Mouse (Mus musculus) thymus, adult 18-20 months (tissue): ENCODE data around the gene Pold2.
A peak's percentile ranks its signal among the peaks of the same experiment; 100 is the strongest.

Source experiments
- DNase-seq, 2 experiments: peaks; one replicate each; pipeline ENCODE4 v3.0.0; 2022; ENCODE audit warnings: mixed read lengths in 2 of 2

Pold2 gene

DNA sequence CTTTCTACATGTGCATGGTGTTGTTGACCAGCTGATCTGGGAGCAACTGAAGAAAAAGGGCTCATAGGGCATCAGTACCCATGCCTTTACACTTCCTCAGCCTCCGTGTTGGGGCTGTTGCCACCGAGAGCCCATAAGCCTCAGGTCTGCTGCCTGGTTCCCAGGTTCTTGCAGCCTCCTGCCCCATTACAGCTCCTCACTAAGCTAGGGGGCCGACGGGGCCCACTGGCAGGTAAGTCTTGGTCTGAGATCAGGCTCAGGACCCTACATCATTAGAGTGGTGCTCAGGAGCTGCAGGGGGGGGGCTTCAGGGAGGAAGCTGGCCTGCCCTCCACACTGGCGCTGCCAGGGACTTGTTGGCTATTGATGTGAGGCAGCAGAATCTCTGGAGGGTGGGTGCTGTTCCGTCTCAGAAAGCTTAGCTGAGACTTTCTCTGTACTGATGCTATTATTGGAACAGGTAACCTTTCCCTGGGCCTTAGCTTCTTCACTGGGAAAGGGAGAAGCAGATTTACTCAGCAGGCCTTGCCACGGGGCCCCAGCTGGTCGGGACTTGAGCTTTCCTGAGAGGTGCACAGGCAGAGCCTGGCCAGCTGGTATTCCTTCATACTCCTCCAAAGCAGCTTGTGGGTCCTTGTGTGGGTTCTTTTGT is 21.5 kb downstream of the Pold2 start:
- DNase-seq: no peak

- no peak for DNase-seq
Observed at GRCm38 (mm10) chr11:5855902-5856301, 22.2 kb downstream of the Pold2 start.

DNA sequence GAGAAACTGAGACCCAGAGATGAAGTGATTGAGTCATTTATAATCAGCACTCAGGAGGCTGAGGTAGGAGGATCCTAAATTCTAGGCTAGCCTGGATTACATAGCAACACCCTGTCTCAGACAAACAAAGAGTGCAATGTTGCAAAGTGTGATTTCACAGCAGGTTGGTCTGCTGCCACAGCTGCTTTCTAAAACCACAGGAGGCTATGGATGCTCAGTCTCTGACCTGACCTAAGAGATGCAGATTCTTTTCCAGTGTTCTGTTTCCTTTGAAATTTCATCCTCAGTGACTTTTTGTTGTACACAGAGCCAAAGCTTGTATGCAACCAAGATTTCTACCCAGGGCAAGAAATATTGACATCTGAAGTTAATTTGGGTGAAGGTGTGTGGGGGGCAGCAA is 22.6 kb downstream of the Pold2 start:
- no peak for DNase-seq

DNA sequence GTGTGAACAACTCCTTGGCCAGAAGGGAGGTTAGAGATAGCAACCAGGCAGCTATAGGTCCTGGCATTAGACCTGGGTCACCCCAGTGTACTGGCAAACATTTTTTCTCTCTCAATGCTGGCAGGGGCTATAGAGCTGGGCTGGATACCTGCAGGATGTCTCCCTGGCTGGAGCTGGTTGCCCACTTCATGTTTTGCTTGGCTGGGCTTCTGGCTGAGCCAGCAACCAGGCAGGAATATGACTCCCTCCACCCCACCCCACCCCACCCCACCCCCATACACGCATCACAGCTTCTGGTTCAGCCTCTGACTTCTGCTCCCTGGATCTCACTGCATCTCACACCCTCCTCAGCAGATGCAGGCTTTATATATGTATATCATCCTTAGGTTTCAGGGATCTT is 25.8 kb downstream of the Pold2 start:
- no peak for DNase-seq

GRCm38 (mm10) chr11:5851021-5851736 is 26.9 kb downstream of the Pold2 start:
- peak; percentile 25 to 69 for DNase-seq

- DNase-seq: peak in 1 of 2 experiments; percentile 37
Observed at GRCm38 (mm10) chr11:5850452-5850851, 27.6 kb downstream of the Pold2 start.

- DNase-seq: no peak
Observed at GRCm38 (mm10) chr11:5849316-5849715, 28.8 kb downstream of the Pold2 start.

- DNase-seq: no peak
Observed at GRCm38 (mm10) chr11:5848741-5849140, 29.4 kb downstream of the Pold2 start.

GRCm38 (mm10) chr11:5846639-5847345 is 31.3 kb downstream of the Pold2 start:
- no peak for DNase-seq

GRCm38 (mm10) chr11:5843131-5843530 is 35.0 kb downstream of the Pold2 start:
- no peak for DNase-seq

GRCm38 (mm10) chr11:5841751-5842150 is 36.3 kb downstream of the Pold2 start:
- DNase-seq: no peak

GRCm38 (mm10) chr11:5840346-5840745 is 37.7 kb downstream of the Pold2 start:
- no peak for DNase-seq

DNA sequence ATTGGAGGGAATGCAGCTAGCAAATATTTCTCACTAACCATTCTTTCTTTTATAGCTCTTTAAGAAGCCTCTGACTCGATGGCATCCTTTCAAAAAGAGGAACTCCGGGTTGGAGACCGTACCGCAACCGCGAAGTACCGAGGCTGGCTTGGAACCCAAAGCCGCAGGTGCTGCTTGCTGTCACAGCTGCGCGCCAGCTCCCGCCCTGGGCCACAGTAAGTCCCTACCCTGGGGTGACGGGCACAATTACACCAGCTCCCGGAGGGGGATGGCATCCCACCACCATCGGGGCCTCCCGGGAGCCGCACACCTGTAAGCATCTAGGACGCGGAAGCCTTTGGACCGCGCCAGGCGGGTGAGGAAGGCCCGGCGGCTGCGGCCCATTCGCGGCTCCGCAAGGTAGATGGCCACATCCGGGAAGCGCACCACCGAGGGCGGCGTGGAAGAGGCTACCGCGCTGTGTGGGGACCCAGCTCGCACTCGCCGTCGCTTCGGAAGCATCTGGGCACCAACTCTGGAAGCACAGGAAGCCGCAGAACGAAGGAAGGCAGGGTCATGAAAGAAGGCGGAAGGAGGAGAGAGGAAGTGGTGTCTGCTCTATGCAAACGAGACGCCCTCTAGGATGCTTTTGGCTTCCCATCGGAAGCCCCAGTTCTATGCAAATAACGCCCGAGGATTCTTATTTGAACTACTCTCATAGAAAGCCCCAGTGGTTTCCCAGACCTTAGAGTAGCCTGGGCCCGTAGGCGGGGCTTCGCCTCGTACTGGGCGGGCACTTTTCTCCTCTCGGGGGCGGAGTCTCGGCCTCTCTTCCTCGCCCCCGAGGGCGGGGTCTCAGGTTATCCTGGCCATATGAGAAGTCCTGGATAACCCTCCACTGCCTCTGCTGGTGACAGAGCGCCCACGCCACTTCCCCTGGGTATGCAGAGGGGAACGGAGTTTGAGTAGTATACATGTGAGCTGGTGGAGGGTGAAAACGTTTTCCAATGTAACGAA is 40.5 kb downstream of the Pold2 start, which contains the start of gene Polm:
TSS of gene Polm (minus strand) at position 766 of the 996 bp plus-strand sequence.
- peak; percentile 70 to 84 for DNase-seq

GRCm38 (mm10) chr11:5836126-5836525 is 42.0 kb downstream of the Pold2 start:
- DNase-seq: peak in 1 of 2 experiments; percentile 21

DNA sequence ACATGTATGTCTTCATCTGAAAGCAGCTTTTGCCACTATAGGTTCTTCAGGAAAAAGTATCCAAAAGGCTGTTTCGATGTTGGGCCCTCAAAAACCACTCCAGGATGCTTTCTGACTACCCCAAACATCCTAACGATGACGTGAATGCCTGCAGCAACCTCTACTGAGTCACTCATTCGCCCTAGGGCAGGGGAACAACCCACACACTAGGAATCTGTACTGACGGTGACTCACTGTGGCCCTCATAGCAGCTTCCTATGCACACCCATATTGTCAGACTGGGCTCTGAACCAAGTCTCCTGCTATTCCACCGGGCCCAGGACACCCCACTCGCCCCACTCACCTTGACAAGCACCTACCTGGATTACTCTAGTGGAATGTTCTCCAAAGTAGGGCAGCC is 43.0 kb downstream of the Pold2 start:
- DNase-seq: no peak

DNA sequence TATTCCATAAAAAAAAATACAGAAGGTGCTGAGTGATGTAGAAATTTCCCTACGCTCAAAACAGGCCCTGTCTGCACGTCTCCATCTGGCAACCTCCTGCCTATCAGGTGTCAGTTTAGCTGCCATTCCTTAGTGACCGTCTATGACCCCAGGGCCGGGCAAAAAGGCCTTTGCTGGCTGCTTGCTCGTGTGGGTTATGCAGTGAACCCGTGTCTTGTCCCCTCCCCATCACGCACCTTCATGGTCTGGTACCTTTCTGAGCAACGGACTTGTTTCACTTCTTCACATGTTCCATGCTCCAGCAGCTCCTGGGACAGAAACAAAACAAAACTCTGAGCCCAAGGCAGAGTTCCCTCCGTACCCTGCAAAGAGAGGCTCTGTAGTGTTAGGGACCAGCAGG is 43.6 kb downstream of the Pold2 start:
- DNase-seq: no peak

DNA sequence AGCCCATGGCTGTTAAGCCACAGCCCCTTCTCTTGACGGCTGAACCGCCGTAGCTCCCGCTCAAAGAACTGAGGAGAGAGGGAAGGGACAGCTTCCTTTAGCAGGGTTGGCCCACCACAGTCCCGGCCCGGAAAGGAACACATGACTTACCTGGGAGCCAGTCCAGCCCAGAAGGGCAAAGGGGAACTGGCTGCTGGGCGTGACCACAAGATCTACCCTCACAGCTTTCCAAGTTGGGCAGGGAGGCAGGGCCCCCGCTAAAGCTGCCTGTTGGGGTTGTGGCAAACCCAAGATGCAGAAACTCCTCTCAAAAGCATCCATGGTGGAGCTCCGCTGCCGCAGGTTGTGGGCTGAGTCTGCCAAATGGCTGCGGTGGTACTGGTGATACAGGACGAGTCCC is 48.8 kb downstream of the Pold2 start:
- DNase-seq: no peak

- no peak for DNase-seq
Observed at GRCm38 (mm10) chr11:5828509-5829191, 49.4 kb downstream of the Pold2 start.

DNA sequence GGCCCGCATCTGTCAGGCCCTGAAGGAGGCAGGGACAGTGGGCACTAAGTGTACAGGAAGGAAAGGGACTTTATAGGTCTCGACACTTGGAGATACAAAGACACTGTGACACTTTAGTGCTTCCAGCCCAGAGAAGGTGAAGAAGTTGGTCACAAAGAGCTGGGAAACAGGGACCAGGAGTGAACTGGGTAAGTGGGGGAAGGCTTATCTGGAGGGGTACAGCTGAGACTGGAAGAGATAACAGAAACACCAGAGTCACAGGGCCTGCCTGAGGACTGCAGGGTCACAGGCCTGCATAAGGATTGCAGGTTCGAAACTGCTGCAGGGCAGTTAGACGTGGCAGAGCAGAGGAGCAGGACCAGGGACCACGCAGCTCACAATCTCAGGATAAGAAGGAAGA is 50.2 kb downstream of the Pold2 start:
- no peak for DNase-seq

DNA sequence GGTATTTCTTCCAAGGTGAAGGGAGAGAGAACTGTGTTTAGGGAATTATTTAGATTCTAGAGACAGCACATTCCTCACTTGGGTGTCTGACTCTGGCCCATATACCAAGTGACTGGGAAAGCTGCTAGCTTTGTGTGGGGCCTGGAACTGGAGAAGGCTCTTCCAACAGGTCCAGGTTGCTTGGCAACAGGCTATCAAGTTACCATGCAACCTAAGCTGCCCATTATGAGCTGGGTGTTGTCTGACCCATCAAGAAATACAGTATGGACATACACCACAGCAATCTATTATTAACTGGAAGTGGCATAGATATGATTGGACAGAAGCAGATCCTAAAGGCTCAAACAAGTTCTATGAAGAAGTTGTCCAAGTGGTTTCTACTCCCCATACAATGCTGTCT is 52.7 kb downstream of the Pold2 start:
- no peak for DNase-seq
